Mouse (Mus musculus) neural tube, embryonic 12.5 days (tissue): ENCODE data around the gene Srpk2. TPM values are rescaled to one million over a fixed set of nuclear protein-coding genes. Genes with fewer than 3 reads are reported as not detected.

Source experiments
- ATAC-seq: fragments of 200-750 bp; cut with Nextera tagmentation; 2 replicates; pipeline ENCODE4 v1.8.0; 2017; ENCODE audit warnings: low read depth, mild to moderate bottlenecking, moderate TSS enrichment, moderate library complexity; ENCODE audit not compliant: low FRiP score
- H3K27ac ChIP-seq: fragments of 300-500 bp; sonication (generic); 2 replicates; pipeline ENCODE4 v1.5.1; 2016
- H3K27me3 ChIP-seq: fragments of 300-500 bp; sonication (generic); replicated peaks from 2 replicates; pipeline ENCODE4 v1.6.1; 2016; ENCODE audit warnings: mild to moderate bottlenecking
- H3K36me3 ChIP-seq: fragments of 300-500 bp; sonication (generic); 2 replicates; pipeline ENCODE4 v1.6.1; 2016; ENCODE audit warnings: mild to moderate bottlenecking
- H3K4me1 ChIP-seq: fragments of 300-500 bp; sonication (generic); 2 replicates; pipeline ENCODE4 v1.6.1; 2016
- H3K4me2 ChIP-seq: fragments of 300-500 bp; sonication (generic); replicated peaks from 2 replicates; pipeline ENCODE4 v1.6.1; 2016; ENCODE audit warnings: mild to moderate bottlenecking
- H3K4me3 ChIP-seq: fragments of 300-500 bp; sonication (generic); 2 replicates; pipeline ENCODE4 v1.5.1; 2016
- H3K9ac ChIP-seq: fragments of 300-500 bp; sonication (generic); 2 replicates; pipeline ENCODE4 v1.6.1; 2016; ENCODE audit warnings: mild to moderate bottlenecking
- H3K9me3 ChIP-seq: fragments of 300-500 bp; sonication (generic); 2 replicates; pipeline ENCODE4 v1.6.1; 2016; ENCODE audit warnings: mild to moderate bottlenecking
- WGBS: fragments of 180-500 bp; shearing (Covaris S2); methylation state at CpG from one replicate; pipeline ENCODE4 v1.1.7; 2016; 5-methylcytosine and 5-hydroxymethylcytosine counted together
- polyA plus RNA-seq: library from polyadenylated mRNA; unstranded; fragments of >200 nt; fragmentation: Nextera tagmentation; extraction: Ambion mirVana; gene quantifications from 2 replicates; pipeline ENCODE4 v1.2.1, GENCODE M21; 2016

The Srpk2 gene
- polyA plus RNA-seq, 1 experiment from 2014 or later: 75.3 TPM

DNA sequence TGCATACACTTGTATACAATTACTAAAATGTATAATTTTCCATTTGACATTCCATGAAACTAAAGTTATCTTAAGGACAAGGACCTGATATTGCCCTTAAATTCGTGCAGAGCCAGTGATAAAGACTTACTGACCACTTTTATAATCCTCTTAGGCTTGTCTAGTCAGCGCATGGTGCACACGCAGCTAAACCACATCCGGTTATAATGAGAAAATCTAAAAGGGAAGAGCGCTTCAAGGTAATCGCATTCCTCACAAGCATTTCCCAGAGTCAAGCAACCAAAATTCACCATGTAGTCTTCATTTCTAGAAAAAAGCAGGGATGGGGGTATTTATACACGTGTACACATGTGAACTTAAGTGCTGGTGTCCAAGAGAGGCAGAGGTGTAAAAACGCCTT is 63.8 kb downstream of the Srpk2 start:
- H3K4me1 ChIP-seq: no peaks in the 10 kb centered on the region
- no peak overlapping the region for H3K4me3 ChIP-seq
- no peak overlapping the region for H3K4me2 ChIP-seq
- H3K36me3 ChIP-seq: no peaks in the 10 kb centered on the region
- no peak for ATAC-seq
- no peak overlapping the region for H3K9ac ChIP-seq
- no peaks in the 10 kb centered on the region for H3K9me3 ChIP-seq
- 90% methylated on average over 8 of the region's 8 CpGs for WGBS
- no peak overlapping the region for H3K27ac ChIP-seq
- no peaks in the 10 kb centered on the region for H3K27me3 ChIP-seq

DNA sequence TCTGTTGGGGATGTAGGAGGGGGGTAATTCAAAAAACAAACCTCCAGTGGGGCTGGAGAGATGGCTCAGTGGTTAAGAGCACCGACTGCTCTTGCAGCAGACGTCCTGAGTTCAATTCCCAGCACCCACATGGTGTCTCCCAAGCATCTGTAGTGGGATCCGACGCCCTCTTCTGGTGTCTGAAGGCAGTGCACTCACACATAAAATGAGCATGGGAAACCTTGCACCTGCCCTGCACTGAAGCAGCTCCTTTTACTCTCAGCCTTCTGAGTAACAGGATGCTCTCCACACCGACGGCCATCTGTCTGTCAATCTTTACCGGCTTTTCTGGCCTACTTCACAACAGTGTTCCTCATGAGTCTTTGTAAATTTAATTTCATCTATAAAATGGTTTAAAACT is 65.8 kb downstream of the Srpk2 start:
- no peak overlapping the region for H3K4me3 ChIP-seq
- H3K9me3 ChIP-seq: no peaks in the 10 kb centered on the region
- ATAC-seq: no peak
- no peak overlapping the region for H3K9ac ChIP-seq
- no peaks in the 10 kb centered on the region for H3K4me1 ChIP-seq
- no peak overlapping the region for H3K4me2 ChIP-seq
- no peak overlapping the region for H3K27ac ChIP-seq
- no peaks in the 10 kb centered on the region for H3K27me3 ChIP-seq
- no peaks in the 10 kb centered on the region for H3K36me3 ChIP-seq
- WGBS: 92% methylated on average over 7 of the region's 7 CpGs

DNA sequence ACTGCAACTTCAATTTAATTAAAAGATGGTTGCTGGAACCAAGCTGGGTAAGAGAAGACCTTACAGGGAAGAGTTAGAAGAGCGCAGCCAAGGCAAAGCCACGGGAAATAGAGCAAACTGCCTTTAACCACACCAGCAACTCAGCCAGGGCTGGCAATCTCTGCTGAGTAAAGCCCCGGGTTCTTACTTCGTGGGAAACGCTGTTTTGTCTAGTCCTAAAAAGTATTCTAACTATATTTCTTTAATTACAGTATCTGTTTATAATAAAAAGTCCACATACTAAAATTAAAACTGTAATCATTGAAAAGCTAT is 67.4 kb downstream of the Srpk2 start:
- Histone ChIP-seq H3K9ac (peak overlapping the region; percentile 45), H3K4me3 (peak overlapping the region; percentile 29), H3K4me1 (no peaks in the 10 kb centered on the region), H3K27me3 (no peaks in the 10 kb centered on the region), H3K36me3 (no peaks in the 10 kb centered on the region), H3K9me3 (no peaks in the 10 kb centered on the region), H3K4me2 (peak overlapping the region; percentile 55), H3K27ac (peak overlapping the region; percentile 57; the same call in 1 of the 2 replicates)
- 65% methylated on average over 5 of the region's 5 CpGs for WGBS
- ATAC-seq: 0 out of 2 replicates have a peak, but pooled peaks have one; percentile 33

DNA sequence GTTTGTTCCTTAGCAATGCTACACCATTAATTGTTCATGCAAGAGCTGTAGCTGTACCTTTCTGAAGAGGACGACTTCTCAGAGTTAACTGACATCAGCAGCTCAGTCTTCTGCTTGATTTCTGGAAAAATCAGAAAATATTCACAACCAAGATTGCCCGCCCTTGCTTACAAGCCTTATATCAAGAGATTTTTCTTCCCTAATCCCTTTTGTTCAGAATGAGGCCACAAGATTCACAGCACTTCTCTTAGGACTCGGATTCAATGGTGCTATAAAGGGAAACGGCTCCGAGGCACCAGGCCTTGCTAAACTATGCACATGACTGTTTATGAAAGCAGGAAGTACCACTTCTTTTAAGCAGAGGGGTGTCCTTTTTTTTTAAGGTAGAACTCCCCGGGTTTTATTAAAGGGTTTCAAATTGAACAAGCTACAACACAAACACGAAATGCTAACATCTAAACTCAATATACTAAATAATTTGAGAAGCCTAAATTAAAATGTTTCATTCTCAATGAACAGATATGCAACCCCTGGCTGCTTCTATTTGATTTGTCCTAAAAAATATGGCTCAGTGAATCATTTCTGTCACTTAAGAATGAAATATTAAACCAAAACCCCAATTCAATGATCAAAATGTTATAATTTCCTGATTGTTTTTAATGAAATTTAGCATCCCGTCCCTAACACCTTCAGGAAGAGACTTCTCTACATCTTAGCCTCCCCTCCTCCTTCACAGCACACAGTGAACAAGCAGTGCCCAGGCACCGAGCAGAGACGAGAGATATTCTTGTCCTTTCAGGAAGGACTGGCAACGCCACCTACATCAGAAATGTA is 67.9 kb downstream of the Srpk2 start:
- WGBS: 27% methylated on average over 11 of the region's 11 CpGs
- peak overlapping the region; percentile 57; the same call in 1 of the 2 replicates for H3K27ac ChIP-seq
- no peaks in the 10 kb centered on the region for H3K9me3 ChIP-seq
- H3K4me1 ChIP-seq: no peaks in the 10 kb centered on the region
- H3K4me2 ChIP-seq: peak overlapping the region; percentile 55
- H3K4me3 ChIP-seq: peak overlapping the region; percentile 30
- H3K9ac ChIP-seq: peak overlapping the region; percentile 45
- no peaks in the 10 kb centered on the region for H3K27me3 ChIP-seq
- H3K36me3 ChIP-seq: no peaks in the 10 kb centered on the region
- peak; percentile 72; the same call in 1 of the 2 replicates for ATAC-seq

DNA sequence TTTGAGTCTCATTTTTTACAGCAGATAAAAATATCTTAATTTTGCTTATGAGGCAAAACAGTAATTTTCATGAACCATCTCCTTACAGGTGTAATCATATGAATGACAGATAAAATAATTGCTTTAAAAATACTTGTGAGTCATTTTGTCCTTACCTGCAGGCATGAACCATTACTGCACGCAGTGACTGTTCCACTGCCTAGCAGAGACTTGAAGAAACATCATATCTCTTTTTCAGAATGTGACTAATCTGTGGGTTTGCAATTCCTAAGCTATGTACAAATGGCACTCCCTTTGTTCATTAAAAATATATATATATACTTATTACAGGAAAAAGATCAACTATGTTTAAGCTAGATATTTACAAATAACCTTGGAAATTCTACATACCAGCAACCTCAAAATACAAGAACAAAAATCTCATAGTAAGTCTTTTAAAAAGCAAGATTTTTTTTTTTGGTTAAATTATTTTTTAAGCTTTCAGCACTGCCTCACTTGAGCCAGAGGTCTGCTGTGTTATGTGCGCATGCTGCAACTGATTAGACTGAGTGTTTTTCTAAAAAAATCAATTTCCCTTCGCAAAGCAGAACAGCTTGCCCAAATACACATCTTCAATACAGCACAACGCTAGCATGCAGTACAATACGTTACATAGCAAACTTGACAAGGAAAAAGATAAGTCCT is 68.7 kb downstream of the Srpk2 start:
- Histone ChIP-seq H3K4me1 (no peaks in the 10 kb centered on the region), H3K4me2 (peak overlapping the region; percentile 55), H3K36me3 (no peaks in the 10 kb centered on the region), H3K9ac (peak overlapping the region; percentile 38), H3K27ac (no peak overlapping the region), H3K27me3 (no peaks in the 10 kb centered on the region), H3K9me3 (no peaks in the 10 kb centered on the region), H3K4me3 (peak overlapping the region; percentile 30)
- ATAC-seq: no peak
- 74% methylated on average over 5 of the region's 5 CpGs for WGBS

DNA sequence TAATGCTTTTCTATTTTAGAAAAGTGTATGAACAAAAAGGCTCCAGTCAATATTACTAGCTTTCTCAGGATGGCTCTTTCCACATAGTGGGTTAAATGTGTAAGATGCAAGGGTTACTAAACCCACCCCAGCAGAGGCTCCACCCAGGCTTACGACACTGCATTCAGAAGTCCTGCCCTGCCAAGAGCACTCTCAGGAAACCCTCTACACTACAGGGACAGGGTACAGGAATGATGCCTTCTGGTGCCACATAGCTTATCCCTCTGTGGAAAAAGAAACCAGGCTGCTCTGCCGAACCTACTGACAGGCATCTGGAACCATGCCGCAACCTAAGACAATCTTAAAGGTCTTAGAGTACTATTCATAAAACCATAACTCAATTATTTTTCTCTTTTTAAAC is 71.6 kb downstream of the Srpk2 start:
- Histone ChIP-seq H3K9me3 (no peaks in the 10 kb centered on the region), H3K27me3 (no peaks in the 10 kb centered on the region), H3K4me2 (no peak overlapping the region), H3K4me1 (no peaks in the 10 kb centered on the region), H3K4me3 (no peak overlapping the region), H3K27ac (no peak overlapping the region), H3K36me3 (no peaks in the 10 kb centered on the region), H3K9ac (no peak overlapping the region)
- WGBS: 86% methylated on average over 3 of the region's 3 CpGs
- ATAC-seq: no peak

DNA sequence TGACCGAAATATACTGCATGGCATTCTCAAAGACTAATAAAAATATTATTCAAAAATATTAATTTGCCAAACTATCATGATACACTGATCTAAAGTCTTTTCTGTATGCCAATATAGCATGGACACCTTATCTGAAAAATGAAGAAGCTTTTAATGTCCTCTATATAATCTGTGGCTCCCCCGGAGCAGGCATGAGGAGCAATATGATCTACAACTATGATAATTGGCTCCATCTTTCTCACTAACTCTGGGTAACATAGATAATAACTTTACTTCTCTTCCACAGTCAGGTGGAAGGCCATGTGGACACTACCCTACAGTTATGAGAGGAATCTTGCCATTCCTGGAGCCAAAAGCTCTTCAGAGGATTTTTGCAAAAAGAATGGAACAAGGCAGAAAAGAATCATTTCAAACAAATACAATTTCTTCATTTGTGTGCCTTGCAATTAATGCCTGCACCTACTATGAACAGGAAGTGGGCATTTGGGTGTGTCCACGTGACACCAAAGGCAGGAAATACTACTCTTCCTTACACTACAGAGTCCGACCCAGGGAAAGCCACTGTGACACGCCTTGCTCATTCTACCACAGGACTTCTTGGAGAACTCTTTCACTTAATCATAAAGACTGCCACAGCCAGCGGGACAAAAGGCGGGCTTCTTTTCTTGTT is 80.2 kb downstream of the Srpk2 start:
- no peak for ATAC-seq
- Histone ChIP-seq H3K36me3 (no peaks in the 10 kb centered on the region), H3K4me3 (no peak overlapping the region), H3K4me2 (no peak overlapping the region), H3K9me3 (no peaks in the 10 kb centered on the region), H3K9ac (no peak overlapping the region), H3K27ac (no peak overlapping the region), H3K4me1 (no peaks in the 10 kb centered on the region; the same call in 1 of the 2 replicates), H3K27me3 (no peaks in the 10 kb centered on the region)
- WGBS: 89% methylated on average over 7 of the region's 7 CpGs

DNA sequence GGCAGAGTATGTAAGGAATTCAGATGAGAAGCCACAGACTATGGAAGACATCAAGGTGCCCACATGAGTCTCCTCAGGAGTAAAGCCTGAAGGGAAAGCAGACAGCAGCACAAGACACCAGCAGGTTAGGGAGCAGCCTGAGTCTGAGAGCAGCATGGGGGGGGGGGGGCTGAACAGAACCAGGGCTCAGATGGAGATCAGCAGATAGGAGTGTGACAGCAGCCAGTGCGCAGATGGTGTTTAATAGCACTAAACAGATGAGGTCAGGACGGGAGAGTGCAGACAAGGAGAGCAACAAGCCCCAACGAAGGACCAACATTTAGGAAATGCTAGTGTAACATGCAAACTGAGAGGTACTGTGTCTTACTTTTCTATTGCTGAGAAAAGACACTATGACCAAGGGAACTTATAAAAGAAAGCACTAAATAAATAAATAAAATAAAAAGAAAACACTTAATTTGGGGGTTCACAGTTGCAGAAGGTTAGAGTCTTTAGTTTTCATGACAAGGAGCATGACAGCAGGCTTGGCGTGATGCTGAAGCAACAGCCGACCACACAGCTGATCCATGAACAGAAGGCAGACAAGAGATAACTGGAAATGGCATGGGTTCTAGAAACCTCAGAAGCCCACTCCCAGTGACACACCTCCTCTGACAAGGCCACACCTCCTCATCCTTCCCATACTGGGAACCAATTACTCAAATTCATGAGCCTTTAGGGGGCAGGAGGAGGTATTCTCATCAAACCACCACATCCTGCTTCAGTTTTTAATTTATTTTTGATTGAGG is 84.5 kb downstream of the Srpk2 start:
- no peaks in the 10 kb centered on the region for H3K36me3 ChIP-seq
- H3K27ac ChIP-seq: no peak overlapping the region
- no peak overlapping the region for H3K9ac ChIP-seq
- H3K4me3 ChIP-seq: no peak overlapping the region
- WGBS: 71% methylated on average over 5 of the region's 5 CpGs
- no peaks in the 10 kb centered on the region for H3K4me1 ChIP-seq
- H3K27me3 ChIP-seq: no peaks in the 10 kb centered on the region
- H3K9me3 ChIP-seq: no peaks in the 10 kb centered on the region
- peak; percentile 83 for ATAC-seq
- H3K4me2 ChIP-seq: no peak overlapping the region

DNA sequence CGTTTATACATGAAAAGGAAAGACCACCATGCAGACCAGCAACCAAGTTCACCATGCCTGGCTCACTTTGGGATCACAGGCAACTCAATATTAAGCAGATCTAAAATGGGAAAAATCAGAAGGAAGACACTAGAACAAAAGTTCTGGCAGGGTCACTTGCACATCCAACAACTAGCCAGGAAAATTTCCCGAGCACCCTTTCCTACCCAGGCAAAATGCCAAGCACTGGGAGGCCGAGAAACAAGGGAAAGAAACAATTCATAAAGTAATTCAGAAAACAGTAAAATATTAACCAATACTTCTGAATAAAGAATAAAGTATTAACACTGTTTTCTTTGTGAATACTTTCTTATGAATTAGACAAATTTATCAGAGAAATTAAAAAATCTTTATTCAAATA is 85.2 kb downstream of the Srpk2 start:
- 87% methylated on average over 3 of the region's 3 CpGs for WGBS
- H3K27me3 ChIP-seq: no peaks in the 10 kb centered on the region

DNA sequence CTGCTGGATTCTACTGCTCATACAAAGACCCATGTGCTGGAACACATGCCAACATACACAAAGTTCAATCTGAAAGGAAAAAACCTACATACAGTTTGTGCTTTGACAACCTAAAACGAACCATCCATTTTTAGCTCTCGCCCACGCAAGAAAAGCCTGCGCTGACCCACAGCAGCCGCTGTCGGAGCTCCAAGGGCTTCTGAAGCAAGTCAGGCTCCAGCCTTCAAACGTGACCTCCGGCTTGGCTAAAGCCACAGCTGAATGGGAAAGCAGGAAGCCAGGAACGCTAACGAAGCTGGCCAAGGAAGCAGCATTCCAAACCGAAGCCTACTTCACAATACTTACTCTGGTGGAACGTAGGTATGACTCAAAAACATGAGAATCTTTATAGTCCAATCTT is 85.9 kb downstream of the Srpk2 start:
- no peak for ATAC-seq
- 81% methylated on average over 12 of the region's 12 CpGs for whole genome bisulfite sequencing
- no peaks in the 10 kb centered on the region for H3K4me1 ChIP-seq
- H3K4me3 ChIP-seq: no peak overlapping the region
- no peak overlapping the region for H3K9ac ChIP-seq
- no peak overlapping the region for H3K27ac ChIP-seq
- no peaks in the 10 kb centered on the region for H3K9me3 ChIP-seq
- H3K36me3 ChIP-seq: no peaks in the 10 kb centered on the region
- H3K4me2 ChIP-seq: no peak overlapping the region
- no peaks in the 10 kb centered on the region for H3K27me3 ChIP-seq

More for the DNA sequence above, 85.2 kb downstream of the Srpk2 start:
- Histone ChIP-seq H3K4me1 (no peaks in the 10 kb centered on the region), H3K27ac (no peak overlapping the region), H3K4me3 (no peak overlapping the region), H3K9me3 (no peaks in the 10 kb centered on the region), H3K36me3 (no peaks in the 10 kb centered on the region), H3K4me2 (no peak overlapping the region), H3K9ac (no peak overlapping the region)
- ATAC-seq: no peak

DNA sequence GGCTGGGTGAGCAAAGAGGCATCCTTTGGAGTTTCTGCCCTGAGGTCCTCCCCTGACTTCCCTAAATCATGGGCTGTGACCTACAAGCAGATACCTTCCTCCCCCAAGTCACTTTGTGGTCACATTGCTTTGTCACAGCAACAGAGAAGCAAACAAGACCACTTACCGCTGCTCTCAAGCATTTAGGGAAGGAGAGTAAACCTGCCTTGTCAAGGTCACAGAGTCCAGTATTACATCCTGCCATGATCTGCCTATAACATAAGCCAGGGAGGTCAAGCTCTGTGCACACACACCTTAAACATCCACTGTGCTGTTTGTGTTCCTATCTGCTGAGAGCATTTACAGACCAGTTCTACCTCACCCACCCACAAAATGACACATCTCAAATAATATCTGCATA is 86.4 kb downstream of the Srpk2 start:
- no peak for ATAC-seq
- Histone ChIP-seq H3K27ac (no peak overlapping the region), H3K27me3 (no peaks in the 10 kb centered on the region), H3K9me3 (no peaks in the 10 kb centered on the region), H3K4me1 (no peaks in the 10 kb centered on the region), H3K9ac (no peak overlapping the region), H3K36me3 (no peaks in the 10 kb centered on the region), H3K4me2 (no peak overlapping the region), H3K4me3 (no peak overlapping the region)
- 85% methylated on average over 1 of the region's 1 CpGs for WGBS
